Mouse (Mus musculus): ENCODE measurements at regions not wholly inside any gene's neighbourhood (a gene's known extent, or its start where the extent isn't known, plus 50 kb on each side); places are given as distances from the start of the nearest gene placed in this dataset.

DNA sequence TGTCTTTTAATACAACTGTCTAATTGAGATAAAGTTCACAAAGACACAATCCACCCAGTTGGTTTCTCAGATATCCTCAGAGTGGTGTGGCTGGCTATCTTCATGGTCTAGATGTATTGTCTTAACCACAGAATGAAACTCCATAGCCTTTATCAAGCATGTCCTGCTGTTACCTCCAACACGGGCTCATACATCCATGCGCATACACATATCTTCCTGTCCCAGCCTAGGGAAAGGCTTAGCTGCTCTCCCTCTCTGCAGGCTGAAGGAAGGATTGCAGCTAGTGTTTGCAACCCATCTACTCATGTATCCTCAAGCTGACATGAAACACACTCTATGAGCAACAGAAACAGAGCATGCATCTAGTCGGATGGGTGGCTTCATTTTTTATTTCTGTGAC is 517.2 kb upstream of the Mgmt start:
- TF ChIP-seq ZC3H11A (IDR thresholded peaks at IDR 0.05; ENCODE audit: low read depth, low read length) (no peak), USF2 (IDR thresholded peaks at IDR 0.05; ENCODE audit: borderline replicate concordance in 1 of 2, insufficient read depth in 1 of 2, low read depth in 1 of 2, low read length in 2 of 2) (no peak), KAT2A (conservative IDR thresholded peaks at IDR 0.05; ENCODE audit: low read depth, low read length) (no peak), HCFC1 (IDR thresholded peaks at IDR 0.05; ENCODE audit: low read depth, low read length) (no peak), POLR2AphosphoS5 (IDR thresholded peaks at IDR 0.05; ENCODE audit: borderline replicate concordance, low read depth, low read length) (no peak), TCF12 (IDR thresholded peaks at IDR 0.05; ENCODE audit: low read depth, low read length) (no peak), MAFK (IDR thresholded peaks at IDR 0.05; ENCODE audit: borderline replicate concordance, low read depth, low read length) (no peak)
- no peak for DNase-seq (ENCODE audit: low read depth, low spot score)
- Histone ChIP-seq H3K36me3 (ENCODE audit: control insufficient read depth in 1 of 2, insufficient read depth in 2 of 2, low read length in 2 of 2) (no peaks in the 10 kb centered on the region), H3K9me3 (replicated peaks; ENCODE audit: insufficient read depth, low read length) (no peaks in the 10 kb centered on the region), H3K27ac (ENCODE audit: control insufficient read depth, low read depth, low read length) (no peak overlapping the region), H3K4me1 (ENCODE audit: control insufficient read depth in 1 of 2, insufficient read depth in 2 of 2, low read length in 2 of 2) (no peaks in the 10 kb centered on the region), H3K79me2 (ENCODE audit: control insufficient read depth, insufficient read depth, low read length, poor library complexity) (no peaks in the 10 kb centered on the region), H3K9ac (ENCODE audit: control insufficient read depth, low read depth, low read length, poor library complexity, severe bottlenecking) (no peak overlapping the region), H3K4me3 (ENCODE audit: control insufficient read depth in 1 of 2, insufficient read depth in 1 of 2, low read depth in 2 of 2, low read length in 2 of 2) (no peak overlapping the region), H3K27me3 (ENCODE audit: control insufficient read depth in 1 of 2, insufficient read depth in 2 of 2, low read length in 2 of 2) (no peaks in the 10 kb centered on the region)

DNA sequence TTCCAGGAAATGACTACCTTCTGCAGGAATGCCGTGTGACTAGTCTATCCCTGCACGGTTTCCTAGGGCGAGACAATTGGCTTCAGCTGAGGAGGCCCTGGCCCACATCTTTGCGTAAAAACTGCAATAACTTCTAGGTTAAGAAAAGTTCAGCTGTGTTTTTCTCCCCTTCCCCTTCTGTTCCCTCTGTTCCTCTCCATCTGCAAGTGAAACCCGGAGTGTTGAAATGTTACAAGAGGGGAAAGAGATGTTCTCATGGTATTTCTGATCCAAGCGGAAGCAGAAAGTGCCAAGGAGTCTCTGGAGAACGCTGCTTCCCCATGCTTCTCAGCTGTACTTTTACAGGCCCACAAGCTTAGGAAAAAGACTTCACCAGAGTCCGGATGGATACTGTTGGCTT is 516.7 kb upstream of the Mgmt start:
- TF ChIP-seq POLR2AphosphoS5 (IDR thresholded peaks at IDR 0.05; ENCODE audit: borderline replicate concordance, low read depth, low read length) (no peak), TBP (IDR thresholded peaks at IDR 0.05; ENCODE audit: low read depth, low read length) (no peak), MAX (IDR thresholded peaks at IDR 0.05; ENCODE audit: low read length) (no peak), NRF1 (IDR thresholded peaks at IDR 0.05; ENCODE audit: insufficient read depth, low read depth, low read length, poor library complexity, severe bottlenecking) (no peak)
- no peak overlapping the region for H3K9ac ChIP-seq (ENCODE audit: control insufficient read depth, low read depth, low read length, poor library complexity, severe bottlenecking)
- H3K36me3 ChIP-seq (ENCODE audit: control insufficient read depth in 1 of 2, insufficient read depth in 2 of 2, low read length in 2 of 2) = no peaks in the 10 kb centered on the region
- DNase-seq (ENCODE audit: low read depth, low spot score) = no peak
- H3K27me3 ChIP-seq (ENCODE audit: control insufficient read depth in 1 of 2, insufficient read depth in 2 of 2, low read length in 2 of 2) = no peaks in the 10 kb centered on the region
- H3K4me1 ChIP-seq (ENCODE audit: control insufficient read depth in 1 of 2, insufficient read depth in 2 of 2, low read length in 2 of 2) = no peaks in the 10 kb centered on the region
- H3K27ac ChIP-seq (ENCODE audit: control insufficient read depth, low read depth, low read length) = no peak overlapping the region
- no peak overlapping the region for H3K4me3 ChIP-seq (ENCODE audit: control insufficient read depth in 1 of 2, insufficient read depth in 1 of 2, low read depth in 2 of 2, low read length in 2 of 2)
- no peaks in the 10 kb centered on the region for H3K9me3 ChIP-seq (replicated peaks; ENCODE audit: insufficient read depth, low read length)
- H3K79me2 ChIP-seq (ENCODE audit: control insufficient read depth, insufficient read depth, low read length, poor library complexity) = no peaks in the 10 kb centered on the region

DNA sequence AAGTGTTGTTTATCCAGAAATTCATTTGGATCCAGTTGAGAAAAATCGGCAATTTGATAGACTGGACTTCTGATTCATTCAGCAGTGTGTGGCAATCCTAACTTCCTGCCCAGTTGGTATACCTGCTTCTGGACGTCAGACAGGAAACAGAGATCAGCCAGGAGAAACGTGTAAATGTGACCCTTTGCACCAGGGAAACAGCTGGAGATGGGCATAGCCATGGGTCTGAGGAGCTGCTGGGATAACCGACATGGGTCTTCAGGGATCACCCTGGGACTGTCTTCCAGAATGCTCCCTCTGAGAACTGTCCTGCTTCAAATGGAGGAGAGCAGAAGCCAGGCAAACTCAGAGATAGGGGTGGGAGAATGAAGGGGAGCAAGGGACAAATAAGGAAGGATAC is 516.1 kb upstream of the Mgmt start:
- Histone ChIP-seq H3K27me3 (ENCODE audit: control insufficient read depth in 1 of 2, insufficient read depth in 2 of 2, low read length in 2 of 2) (no peaks in the 10 kb centered on the region), H3K9ac (ENCODE audit: control insufficient read depth, low read depth, low read length, poor library complexity, severe bottlenecking) (no peak overlapping the region), H3K4me3 (ENCODE audit: control insufficient read depth in 1 of 2, insufficient read depth in 1 of 2, low read depth in 2 of 2, low read length in 2 of 2) (no peak overlapping the region), H3K9me3 (replicated peaks; ENCODE audit: insufficient read depth, low read length) (no peaks in the 10 kb centered on the region), H3K27ac (ENCODE audit: control insufficient read depth, low read depth, low read length) (no peak overlapping the region), H3K79me2 (ENCODE audit: control insufficient read depth, insufficient read depth, low read length, poor library complexity) (no peaks in the 10 kb centered on the region), H3K36me3 (ENCODE audit: control insufficient read depth in 1 of 2, insufficient read depth in 2 of 2, low read length in 2 of 2) (no peaks in the 10 kb centered on the region), H3K4me1 (ENCODE audit: control insufficient read depth in 1 of 2, insufficient read depth in 2 of 2, low read length in 2 of 2) (no peaks in the 10 kb centered on the region)
- TF ChIP-seq RCOR1 (IDR thresholded peaks at IDR 0.05; ENCODE audit: low read depth, low read length) (no peak), USF1 (IDR thresholded peaks at IDR 0.05; ENCODE audit: low read depth, low read length) (no peak), CHD2 (IDR thresholded peaks at IDR 0.05; ENCODE audit: low read length) (no peak)
- no peak for DNase-seq (ENCODE audit: low read depth, low spot score)

All from MEL (cell line).